ENCODE assay signal across 12 mouse cellular contexts in the genomic region with DNA sequence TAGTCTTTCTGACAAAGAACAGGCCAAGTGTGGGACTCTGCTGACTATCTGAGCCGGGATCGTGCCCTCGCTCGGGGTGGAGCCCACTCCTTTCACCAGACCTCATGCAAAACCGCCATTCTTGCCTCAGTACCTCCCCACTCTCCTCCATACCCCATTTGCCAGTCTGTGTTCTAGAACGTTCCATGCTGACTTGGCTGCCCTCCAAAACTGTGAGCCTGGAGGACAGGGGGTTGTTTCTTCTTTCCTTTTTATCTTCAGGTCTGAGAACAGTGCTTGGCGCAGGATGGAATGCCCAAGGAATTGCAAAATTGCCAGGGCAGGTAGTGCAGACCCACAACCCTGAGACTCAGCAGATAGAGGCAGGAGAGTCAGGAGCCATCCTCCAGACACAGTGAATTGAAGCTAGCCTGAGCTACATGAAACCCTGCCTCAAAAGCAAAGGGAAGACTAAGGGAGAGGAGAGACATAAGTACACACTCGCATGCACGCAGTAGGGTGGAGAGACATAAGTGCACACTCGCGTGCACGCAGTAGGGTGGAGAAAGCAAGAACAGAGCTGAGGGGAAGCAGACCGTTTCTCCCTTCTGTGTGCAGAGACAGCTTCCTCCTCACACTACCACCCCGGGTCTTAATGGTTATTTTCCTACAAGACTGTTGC.
DNase-seq lines count a peak whose midpoint lies in the region; ATAC-seq and TF ChIP-seq lines count a peak whose summit lies in the region.
"Had no signal": no experiment of that assay in that cellular context is flagged by ENCODE, and none has a peak within 500 bp of the region (broad histone marks: within the 10 kb centered on the region; RNA-seq: fewer than 3 reads in every experiment).

No protein-coding gene starts in this region.

- H3K4me2 ChIP-seq in forebrain, embryonic 14.5 days (ENCODE audit: low read length): no peak overlapping the region
- H3K4me2 ChIP-seq in intestine, embryonic 15.5 days (replicated peaks): no peak overlapping the region
- H3K4me2 ChIP-seq in intestine, postnatal 0 days (replicated peaks; ENCODE audit: low read depth): no peak overlapping the region
- peak overlapping the region; percentile 23; the same call in 1 of the 2 replicates for H3K4me2 ChIP-seq in heart, embryonic 15.5 days
- H3K4me2 ChIP-seq: embryonic facial prominence, embryonic 12.5 days; hindbrain, embryonic 13.5 days; midbrain, embryonic 13.5 days had no signal

- no peak for DNase-seq in forebrain, embryonic 10.5 days (ENCODE audit: extremely low spot score, low spot score)
- DNase-seq in forebrain, embryonic 14.5 days (ENCODE audit: low spot score): no peak
- peak; percentile 8 for DNase-seq in cerebellum, adult 8-10 months
- DNase-seq in MN1 (ENCODE audit: low spot score): no peak
- no peak for DNase-seq in left cerebral cortex, adult 9 months (ENCODE audit: low spot score in 2 of 2)
- DNase-seq: gastrocnemius, postnatal 36 days had no signal

- no peaks in the 10 kb centered on the region for H3K9me3 ChIP-seq in forebrain, embryonic 10.5 days
- no peaks in the 10 kb centered on the region for H3K9me3 ChIP-seq in forebrain, embryonic 14.5 days (replicated peaks; ENCODE audit: control insufficient read depth, low read length)
- H3K9me3 ChIP-seq in intestine, embryonic 15.5 days: no peaks in the 10 kb centered on the region
- no peaks in the 10 kb centered on the region for H3K9me3 ChIP-seq in intestine, postnatal 0 days (ENCODE audit: control insufficient read depth)
- no peaks in the 10 kb centered on the region for H3K9me3 ChIP-seq in heart, embryonic 15.5 days (replicated peaks)
- H3K9me3 ChIP-seq: embryonic facial prominence, embryonic 12.5 days; hindbrain, embryonic 13.5 days; midbrain, embryonic 13.5 days had no signal

- ATAC-seq in forebrain, embryonic 14.5 days: no peak
- ATAC-seq in intestine, embryonic 15.5 days: 0 out of 2 replicates have a peak, but pooled peaks have one; percentile 40
- no peak for ATAC-seq in intestine, postnatal 0 days
- ATAC-seq in heart, embryonic 15.5 days (replicated peaks; ENCODE audit: insufficient number of reproducible peaks, insufficient read depth, low FRiP score, low read depth): no peak
- ATAC-seq: midbrain, embryonic 13.5 days had no signal

- peak overlapping the region; percentile 58; the same call in 1 of the 2 replicates for H3K27ac ChIP-seq in forebrain, embryonic 10.5 days
- H3K27ac ChIP-seq in forebrain, embryonic 14.5 days (ENCODE audit: low read depth, low read length): no peak overlapping the region
- no peak overlapping the region for H3K27ac ChIP-seq in intestine, embryonic 15.5 days
- no peak overlapping the region for H3K27ac ChIP-seq in intestine, postnatal 0 days (ENCODE audit: low read depth, low read length)
- H3K27ac ChIP-seq in heart, embryonic 15.5 days: peak overlapping the region; percentile 79
- H3K27ac ChIP-seq: embryonic facial prominence, embryonic 12.5 days; hindbrain, embryonic 13.5 days; midbrain, embryonic 13.5 days had no signal

- no peaks in the 10 kb centered on the region for H3K36me3 ChIP-seq in forebrain, embryonic 10.5 days (replicated peaks)
- no peaks in the 10 kb centered on the region for H3K36me3 ChIP-seq in forebrain, embryonic 14.5 days (ENCODE audit: control insufficient read depth, insufficient read depth, low read length)
- H3K36me3 ChIP-seq in intestine, embryonic 15.5 days: no peaks in the 10 kb centered on the region
- 0 out of 2 replicates have a peak, but pooled peaks cover 4% of the 10 kb centered on the region for H3K36me3 ChIP-seq in intestine, postnatal 0 days (ENCODE audit: control insufficient read depth, insufficient read depth)
- no peaks in the 10 kb centered on the region for H3K36me3 ChIP-seq in heart, embryonic 15.5 days
- H3K36me3 ChIP-seq: embryonic facial prominence, embryonic 12.5 days; hindbrain, embryonic 13.5 days; midbrain, embryonic 13.5 days had no signal

- 86% methylated on average over 14 of the region's 14 CpGs for WGBS in forebrain, embryonic 10.5 days
- WGBS in forebrain, embryonic 14.5 days: 81% methylated on average over 14 of the region's 14 CpGs
- WGBS in intestine, embryonic 15.5 days: 57% methylated on average over 14 of the region's 14 CpGs
- WGBS in intestine, postnatal 0 days: 76% methylated on average over 14 of the region's 14 CpGs
- 60% methylated on average over 14 of the region's 14 CpGs for WGBS in heart, embryonic 15.5 days

- TF ChIP-seq CTCF in intestine, postnatal 0 days (IDR thresholded peaks at IDR 0.05; ENCODE audit: low read depth): no peak

- peaks cover 88% of the 10 kb centered on the region for H3K27me3 ChIP-seq in forebrain, embryonic 10.5 days (ENCODE audit: poor library complexity, severe bottlenecking)
- no peaks in the 10 kb centered on the region for H3K27me3 ChIP-seq in forebrain, embryonic 14.5 days (replicated peaks; ENCODE audit: control insufficient read depth, insufficient read depth, low read length)
- H3K27me3 ChIP-seq in intestine, embryonic 15.5 days (replicated peaks): no peaks in the 10 kb centered on the region
- H3K27me3 ChIP-seq in intestine, postnatal 0 days (replicated peaks; ENCODE audit: control insufficient read depth, insufficient read depth, low read length): no peaks in the 10 kb centered on the region
- H3K27me3 ChIP-seq in heart, embryonic 15.5 days: 0 out of 2 replicates have a peak, but pooled peaks cover 2% of the 10 kb centered on the region
- H3K27me3 ChIP-seq: embryonic facial prominence, embryonic 12.5 days had no signal

- H3K9ac ChIP-seq in forebrain, embryonic 14.5 days (ENCODE audit: low read length): no peak overlapping the region
- no peak overlapping the region for H3K9ac ChIP-seq in intestine, embryonic 15.5 days
- no peak overlapping the region for H3K9ac ChIP-seq in intestine, postnatal 0 days (ENCODE audit: low read depth, low read length)
- H3K9ac ChIP-seq in heart, embryonic 15.5 days: no peak overlapping the region
- H3K9ac ChIP-seq: embryonic facial prominence, embryonic 12.5 days; hindbrain, embryonic 13.5 days; midbrain, embryonic 13.5 days had no signal

- no peak overlapping the region for H3K4me3 ChIP-seq in forebrain, embryonic 10.5 days
- H3K4me3 ChIP-seq in forebrain, embryonic 14.5 days (ENCODE audit: low read depth, low read length): no peak overlapping the region
- no peak overlapping the region for H3K4me3 ChIP-seq in intestine, embryonic 15.5 days (replicated peaks)
- H3K4me3 ChIP-seq in intestine, postnatal 0 days (ENCODE audit: low read depth, low read length): no peak overlapping the region
- H3K4me3 ChIP-seq in heart, embryonic 15.5 days: no peak overlapping the region
- H3K4me3 ChIP-seq: embryonic facial prominence, embryonic 12.5 days; hindbrain, embryonic 13.5 days; midbrain, embryonic 13.5 days had no signal

- H3K4me1 ChIP-seq in forebrain, embryonic 10.5 days: peaks cover 44% of the 10 kb centered on the region
- peaks cover 6% of the 10 kb centered on the region for H3K4me1 ChIP-seq in forebrain, embryonic 14.5 days (ENCODE audit: control insufficient read depth, insufficient read depth, low read length)
- peaks cover 24% of the 10 kb centered on the region for H3K4me1 ChIP-seq in intestine, embryonic 15.5 days (replicated peaks)
- H3K4me1 ChIP-seq in intestine, postnatal 0 days (replicated peaks; ENCODE audit: control insufficient read depth, insufficient read depth, low read length): peaks cover 3% of the 10 kb centered on the region; the same call in 1 of the 2 replicates
- peaks cover 39% of the 10 kb centered on the region for H3K4me1 ChIP-seq in heart, embryonic 15.5 days (replicated peaks)

Comparison
In these comparisons a context has a peak if more than half of its experiments do, and no peak if none do; other contexts are left out.
1. H3K27ac ChIP-seq: peak in forebrain, embryonic 10.5 days (single experiment) and heart, embryonic 15.5 days (single experiment); none in forebrain, embryonic 14.5 days (single experiment), intestine, embryonic 15.5 days (single experiment) and intestine, postnatal 0 days (single experiment).